Mouse (Mus musculus) erythroblast, embryonic 14.5 days (primary cell): ENCODE data around the gene Sri. TPM values are rescaled to one million over a fixed set of nuclear protein-coding genes. Genes with fewer than 3 reads are reported as not detected.
"Not testable (repeated sequence)": the region's sequence is repeated elsewhere in the genome, so short reads cannot be mapped to it uniquely, and the experiment has no call there.

Experiments used
- H3K27me3 ChIP-seq: 2 replicates; pipeline ENCODE4 v1.6.1; 2012; ENCODE audit warnings: inconsistent platforms; ENCODE audit not compliant: control insufficient read depth
- H3K36me3 ChIP-seq: 2 replicates; pipeline ENCODE4 v1.6.1; 2012; ENCODE audit warnings: mild to moderate bottlenecking, inconsistent platforms; ENCODE audit not compliant: control insufficient read depth
- H3K4me1 ChIP-seq: 2 replicates; pipeline ENCODE4 v1.6.1; 2012; ENCODE audit warnings: inconsistent platforms; ENCODE audit not compliant: control insufficient read depth
- H3K4me3 ChIP-seq: replicated peaks from 2 replicates; pipeline ENCODE3; 2012; ENCODE audit warnings: moderate library complexity, mild to moderate bottlenecking, inconsistent platforms
- H3K9me3 ChIP-seq: 2 replicates; pipeline ENCODE4 v1.6.1; 2012; ENCODE audit warnings: low read length, inconsistent platforms, mixed read lengths; ENCODE audit not compliant: control insufficient read depth
- GATA1 ChIP-seq: IDR thresholded peaks from 2 replicates; pipeline ENCODE4 v1.6.1; 2012; ENCODE audit warnings: low read length, inconsistent platforms, mixed read lengths
- TAL1 ChIP-seq: IDR thresholded peaks from 3 replicates; pipeline ENCODE4 v1.6.1; 2012; ENCODE audit warnings: low read length, inconsistent platforms, mixed read lengths
- polyA plus RNA-seq: library from polyadenylated mRNA; stranded (reverse); fragments of >175 nt; gene quantifications from 2 replicates; pipeline ENCODE4 v1.2.3, GENCODE M21; 2012

Gene Sri
- polyA plus RNA-seq = 31.3 and 38.7 TPM in 2 replicates

DNA sequence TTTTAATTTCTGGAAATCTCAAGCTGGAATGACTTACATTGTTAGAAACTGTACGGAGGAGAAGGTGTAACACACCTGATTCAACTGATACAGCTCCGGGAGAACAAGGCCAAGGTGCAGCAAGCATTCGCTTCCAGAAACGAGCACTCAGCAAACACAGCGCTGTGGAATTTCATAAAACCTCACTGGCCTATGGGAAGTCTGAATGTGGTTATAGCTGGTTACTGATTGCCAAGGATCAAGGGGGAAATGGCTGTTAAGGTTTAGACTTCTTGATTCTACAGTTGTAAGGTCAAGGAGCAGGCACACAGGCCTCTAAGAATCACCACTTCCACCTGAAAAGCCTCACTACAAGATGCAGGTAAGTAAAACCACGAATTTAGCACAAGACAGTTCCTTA lies at the start of gene Sri:
Sri (plus strand) TSS at position 224 of the 400 bp plus-strand sequence.
- Histone ChIP-seq H3K4me3 (no peak within 1 kb of the TSS), H3K36me3 (no peaks in the 10 kb centered on the region), H3K4me1 (peaks cover 3% of the 10 kb centered on the region; the same call in 1 of the 2 replicates), H3K9me3 (no peaks in the 10 kb centered on the region), H3K27me3 (no peaks in the 10 kb centered on the region)
- TF ChIP-seq TAL1 = no peak
- TF ChIP-seq GATA1 = no peak

GRCm38 (mm10) chr5:7996401-7997044 lies 49.4 kb upstream of the Sri start:
- H3K9me3 ChIP-seq = no peaks in the 10 kb centered on the region
- TF ChIP-seq TAL1 (no peak), GATA1 (no peak)

GRCm38 (mm10) chr5:7997086-7997485 lies 48.8 kb upstream of the Sri start:
- H3K4me3 ChIP-seq = no peak overlapping the region
- no peaks in the 10 kb centered on the region for H3K4me1 ChIP-seq
- no peak for TF ChIP-seq GATA1
- TF ChIP-seq TAL1 = no peak

More at GRCm38 (mm10) chr5:7996401-7997044, 49.4 kb upstream of the Sri start:
- Histone ChIP-seq H3K4me3 (no peak overlapping the region), H3K27me3 (no peaks in the 10 kb centered on the region), H3K4me1 (no peaks in the 10 kb centered on the region), H3K36me3 (no peaks in the 10 kb centered on the region)

GRCm38 (mm10) chr5:8000466-8000865 lies 45.4 kb upstream of the Sri start:
- no peaks in the 10 kb centered on the region for H3K9me3 ChIP-seq
- H3K36me3 ChIP-seq = no peaks in the 10 kb centered on the region
- H3K27me3 ChIP-seq = no peaks in the 10 kb centered on the region
- TF ChIP-seq TAL1 (no peak), GATA1 (no peak)
- no peaks in the 10 kb centered on the region for H3K4me1 ChIP-seq
- H3K4me3 ChIP-seq = no peak overlapping the region

More at GRCm38 (mm10) chr5:7997086-7997485, 48.8 kb upstream of the Sri start:
- Histone ChIP-seq H3K27me3 (no peaks in the 10 kb centered on the region), H3K9me3 (no peaks in the 10 kb centered on the region), H3K36me3 (no peaks in the 10 kb centered on the region)

- no peaks in the 10 kb centered on the region for H3K9me3 ChIP-seq
- no peaks in the 10 kb centered on the region for H3K4me1 ChIP-seq
- H3K36me3 ChIP-seq = no peaks in the 10 kb centered on the region
- no peaks in the 10 kb centered on the region for H3K27me3 ChIP-seq
- H3K4me3 ChIP-seq = no peak overlapping the region
- TF ChIP-seq TAL1 (no peak), GATA1 (no peak)
Observed at GRCm38 (mm10) chr5:8002827-8003226, 43.1 kb upstream of the Sri start.

GRCm38 (mm10) chr5:8013276-8013675 lies 32.6 kb upstream of the Sri start:
- H3K9me3 ChIP-seq = peaks cover 7% of the 10 kb centered on the region
- no peak overlapping the region for H3K4me3 ChIP-seq
- H3K36me3 ChIP-seq = no peaks in the 10 kb centered on the region
- TF ChIP-seq GATA1 = no peak
- no peak for TF ChIP-seq TAL1
- H3K27me3 ChIP-seq = no peaks in the 10 kb centered on the region
- H3K4me1 ChIP-seq = no peaks in the 10 kb centered on the region

DNA sequence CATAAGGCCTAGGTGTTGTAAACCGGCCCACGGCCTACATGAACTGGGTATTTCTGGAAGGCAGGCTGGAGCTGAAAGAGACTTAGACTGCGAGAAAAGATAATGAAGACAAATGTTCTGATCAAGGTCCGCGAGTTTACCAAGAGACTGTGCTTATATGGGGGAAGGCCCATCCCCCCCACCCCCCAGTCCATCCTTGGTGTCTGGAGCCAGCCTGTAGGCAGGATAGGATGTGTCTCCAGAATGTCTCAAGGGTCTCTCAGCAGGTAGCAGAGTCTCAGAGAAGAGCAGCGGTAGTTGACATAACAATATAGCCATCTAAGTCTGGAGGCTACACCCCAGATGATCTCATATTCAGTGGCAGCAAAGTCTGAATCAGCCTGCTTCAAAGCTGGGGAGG lies 11.3 kb upstream of the Sri start:
- not testable (repeated sequence) for H3K9me3 ChIP-seq

GRCm38 (mm10) chr5:8053827-8054226 lies 7.9 kb downstream of the Sri start:
- Histone ChIP-seq H3K4me1 (peaks cover 41% of the 10 kb centered on the region), H3K4me3 (no peak overlapping the region)
- TF ChIP-seq TAL1 = no peak
- no peak for TF ChIP-seq GATA1

More for the DNA sequence above, 11.3 kb upstream of the Sri start:
- not testable (repeated sequence) for H3K36me3 ChIP-seq, H3K27me3 ChIP-seq, H3K4me1 ChIP-seq, H3K4me3 ChIP-seq

GRCm38 (mm10) chr5:8055721-8056129 lies 9.8 kb downstream of the Sri start:
- Histone ChIP-seq H3K9me3 (no peaks in the 10 kb centered on the region), H3K4me3 (peak overlapping the region; percentile 97), H3K27me3 (no peaks in the 10 kb centered on the region), H3K4me1 (peaks cover 47% of the 10 kb centered on the region), H3K36me3 (peaks cover 31% of the 10 kb centered on the region)
- no peak for TF ChIP-seq TAL1

More at GRCm38 (mm10) chr5:8053827-8054226, 7.9 kb downstream of the Sri start:
- H3K9me3 ChIP-seq = no peaks in the 10 kb centered on the region
- H3K36me3 ChIP-seq = peaks cover 13% of the 10 kb centered on the region
- no peaks in the 10 kb centered on the region for H3K27me3 ChIP-seq

GRCm38 (mm10) chr5:8056141-8057017 lies 10.5 kb downstream of the Sri start:
- Histone ChIP-seq H3K4me3 (peak overlapping the region; percentile 97), H3K4me1 (peaks cover 51% of the 10 kb centered on the region), H3K36me3 (peaks cover 37% of the 10 kb centered on the region), H3K9me3 (no peaks in the 10 kb centered on the region), H3K27me3 (no peaks in the 10 kb centered on the region)
- no peak for TF ChIP-seq TAL1
- no peak for TF ChIP-seq GATA1
